Mouse (Mus musculus) testis, adult 2 months (tissue): ENCODE data around the gene Maml2. TPM values are rescaled to one million over a fixed set of nuclear protein-coding genes. Genes with fewer than 3 reads are reported as not detected.

Experiments
- H3K27ac ChIP-seq: fragments of 200-500 bp; 2 replicates; pipeline ENCODE4 v1.5.1; 2012; ENCODE audit warnings: low read depth, low read length; ENCODE audit not compliant: control insufficient read depth, insufficient read depth
- H3K27me3 ChIP-seq: fragments of 200-500 bp; 2 replicates; pipeline ENCODE4 v1.6.1; 2012; ENCODE audit warnings: mild to moderate bottlenecking, low read length, moderate library complexity; ENCODE audit not compliant: control insufficient read depth, insufficient read depth
- H3K36me3 ChIP-seq: fragments of 200-500 bp; 2 replicates; pipeline ENCODE4 v1.6.1; 2012; ENCODE audit warnings: mild to moderate bottlenecking, low read length; ENCODE audit not compliant: control insufficient read depth, insufficient read depth
- H3K4me1 ChIP-seq: fragments of 200-500 bp; 2 replicates; pipeline ENCODE4 v1.6.1; 2012; ENCODE audit warnings: low read length; ENCODE audit not compliant: control insufficient read depth, insufficient read depth
- H3K4me3 ChIP-seq: fragments of 200-500 bp; 2 replicates; pipeline ENCODE4 v1.5.1; 2012; ENCODE audit warnings: low read depth, mild to moderate bottlenecking, low read length, moderate library complexity, mixed read lengths; ENCODE audit not compliant: control insufficient read depth
- CTCF ChIP-seq: fragments of 200-500 bp; IDR thresholded peaks from 2 replicates; pipeline ENCODE4 v1.5.1; 2012; ENCODE audit warnings: low read depth, mild to moderate bottlenecking, inconsistent platforms, low read length, moderate library complexity; ENCODE audit not compliant: control insufficient read depth, insufficient read depth, insufficient replicate concordance
- POLR2A ChIP-seq: fragments of 200-500 bp; IDR thresholded peaks from 2 replicates; pipeline ENCODE4 v1.6.1; 2012; ENCODE audit warnings: low read depth, mild to moderate bottlenecking, inconsistent platforms, low read length, moderate library complexity; ENCODE audit not compliant: control insufficient read depth
- polyA plus RNA-seq: library from polyadenylated mRNA; depleted of rRNA; stranded (reverse); fragments of >200 nt; gene quantifications from 2 replicates; pipeline ENCODE4 v1.2.3, GENCODE M21; 2012

The Maml2 gene
- polyA plus RNA-seq, 1 experiment: 0.56 TPM

DNA sequence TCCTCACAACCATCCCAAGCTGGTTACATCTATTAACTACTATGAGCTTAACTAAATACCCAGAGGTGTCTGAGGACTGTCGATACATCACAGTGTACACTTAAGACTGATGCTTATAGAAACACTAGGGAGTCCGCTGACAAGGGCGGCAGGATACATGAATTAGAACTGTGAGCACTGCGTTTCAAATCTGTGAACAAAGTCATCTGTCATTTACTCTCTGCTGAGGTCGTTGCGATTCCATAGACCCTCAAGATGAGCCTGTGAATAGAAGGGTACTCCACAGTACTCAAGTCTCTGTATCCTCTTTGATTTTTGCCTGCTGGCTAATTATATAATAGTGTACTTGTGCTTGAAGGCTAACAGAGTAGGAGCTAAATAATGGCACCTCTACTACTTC lies 143.2 kb downstream of the Maml2 start:
- no peak for TF ChIP-seq CTCF
- no peak for TF ChIP-seq POLR2A
- Histone ChIP-seq H3K4me1 (no peaks in the 10 kb centered on the region), H3K27ac (no peak overlapping the region), H3K36me3 (no peaks in the 10 kb centered on the region), H3K4me3 (no peak overlapping the region), H3K27me3 (no peaks in the 10 kb centered on the region)

DNA sequence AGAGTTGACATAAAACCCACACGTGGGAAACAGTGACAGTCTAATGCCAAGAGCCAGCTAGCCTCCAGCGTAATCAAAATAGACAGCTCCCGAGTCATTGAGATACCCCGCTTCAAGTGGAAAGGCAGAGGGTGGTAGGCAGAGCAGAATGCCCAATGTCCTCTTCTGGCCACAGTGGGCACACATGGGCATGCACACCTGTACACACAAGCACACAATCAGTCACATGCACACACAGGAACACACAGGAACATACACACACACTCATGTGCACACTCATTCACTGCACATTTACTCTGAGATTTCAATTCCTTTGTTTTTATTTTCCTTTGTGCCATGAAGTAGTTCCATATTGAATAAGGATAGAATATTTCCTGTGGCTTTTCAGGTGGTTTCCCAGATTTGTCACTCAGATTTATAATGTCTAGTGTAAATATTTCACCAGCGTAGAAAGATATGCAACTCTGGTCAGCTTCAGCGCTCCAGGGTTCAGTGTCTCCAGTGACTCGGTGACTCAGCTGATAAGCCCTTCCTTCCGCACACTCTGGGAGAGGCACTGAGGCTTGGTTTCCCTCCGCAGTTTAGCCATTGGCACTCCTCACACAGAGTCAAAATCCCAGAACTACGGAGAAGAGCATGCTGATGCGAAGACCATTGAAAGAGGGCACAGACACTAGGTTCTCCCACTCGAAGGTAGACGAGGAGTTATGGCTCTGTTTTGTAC lies 144.4 kb downstream of the Maml2 start:
- no peaks in the 10 kb centered on the region for H3K36me3 ChIP-seq
- no peak overlapping the region for H3K4me3 ChIP-seq

DNA sequence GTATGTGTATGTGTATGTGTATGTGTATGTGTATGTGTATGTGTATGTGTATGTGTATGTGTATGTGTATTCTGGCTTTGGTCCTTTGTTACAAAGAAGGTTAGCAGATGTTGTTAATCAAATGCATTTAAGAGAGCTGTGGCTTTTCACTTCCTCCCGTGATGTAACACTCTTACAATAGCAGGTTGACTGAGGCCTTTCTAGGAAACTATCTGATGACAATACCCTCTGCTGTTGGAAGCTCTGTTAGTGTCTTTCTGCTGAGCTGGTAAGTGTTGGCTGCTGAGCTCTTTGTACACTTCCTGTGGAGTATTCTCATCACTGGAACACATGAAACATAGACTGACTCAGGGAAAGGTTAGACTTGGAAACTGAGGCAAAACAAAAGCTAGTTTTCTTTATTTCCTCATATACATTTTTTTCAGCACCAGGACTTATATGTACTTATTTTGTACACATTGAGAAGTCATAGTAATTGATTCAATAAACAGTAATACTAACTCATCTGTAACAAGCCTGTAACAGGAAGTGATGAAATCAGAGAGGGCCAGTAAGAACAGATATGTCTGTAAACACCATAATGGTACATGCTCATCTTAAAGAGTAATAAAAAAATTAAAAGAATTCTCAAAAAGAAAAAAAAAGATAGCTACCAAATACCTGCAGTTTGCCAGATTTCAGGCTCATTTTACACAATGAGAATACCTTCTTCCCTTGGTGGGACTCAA lies 145.9 kb downstream of the Maml2 start:
- Histone ChIP-seq H3K27ac (no peak overlapping the region), H3K36me3 (no peaks in the 10 kb centered on the region), H3K4me1 (no peaks in the 10 kb centered on the region), H3K27me3 (no peaks in the 10 kb centered on the region), H3K4me3 (no peak overlapping the region)
- TF ChIP-seq POLR2A (no peak), CTCF (no peak)

More for the DNA sequence above, 144.4 kb downstream of the Maml2 start:
- Histone ChIP-seq H3K4me1 (no peaks in the 10 kb centered on the region), H3K27me3 (no peaks in the 10 kb centered on the region), H3K27ac (no peak overlapping the region)
- TF ChIP-seq CTCF (no peak), POLR2A (no peak)

DNA sequence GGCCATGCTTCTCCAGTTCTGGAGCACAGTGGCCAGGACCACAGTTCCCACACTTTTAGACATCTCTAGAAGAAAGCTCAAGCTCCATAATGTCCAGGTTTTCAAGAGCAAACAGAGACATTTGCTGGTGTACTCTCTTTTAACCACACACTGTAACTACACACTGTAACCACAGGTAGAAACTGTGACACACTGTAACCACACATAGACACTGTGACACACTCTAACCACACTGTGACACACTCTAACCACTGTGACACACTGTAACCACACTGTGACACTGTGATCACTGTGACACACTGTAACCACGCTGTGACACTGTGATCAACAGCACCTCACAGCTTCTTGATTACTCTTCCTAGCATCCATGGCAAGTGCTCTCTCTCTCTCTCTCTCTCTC lies 148.5 kb downstream of the Maml2 start:
- TF ChIP-seq CTCF: no peak
- no peak for TF ChIP-seq POLR2A
- Histone ChIP-seq H3K27me3 (no peaks in the 10 kb centered on the region), H3K36me3 (no peaks in the 10 kb centered on the region), H3K27ac (no peak overlapping the region), H3K4me1 (no peaks in the 10 kb centered on the region), H3K4me3 (no peak overlapping the region)

DNA sequence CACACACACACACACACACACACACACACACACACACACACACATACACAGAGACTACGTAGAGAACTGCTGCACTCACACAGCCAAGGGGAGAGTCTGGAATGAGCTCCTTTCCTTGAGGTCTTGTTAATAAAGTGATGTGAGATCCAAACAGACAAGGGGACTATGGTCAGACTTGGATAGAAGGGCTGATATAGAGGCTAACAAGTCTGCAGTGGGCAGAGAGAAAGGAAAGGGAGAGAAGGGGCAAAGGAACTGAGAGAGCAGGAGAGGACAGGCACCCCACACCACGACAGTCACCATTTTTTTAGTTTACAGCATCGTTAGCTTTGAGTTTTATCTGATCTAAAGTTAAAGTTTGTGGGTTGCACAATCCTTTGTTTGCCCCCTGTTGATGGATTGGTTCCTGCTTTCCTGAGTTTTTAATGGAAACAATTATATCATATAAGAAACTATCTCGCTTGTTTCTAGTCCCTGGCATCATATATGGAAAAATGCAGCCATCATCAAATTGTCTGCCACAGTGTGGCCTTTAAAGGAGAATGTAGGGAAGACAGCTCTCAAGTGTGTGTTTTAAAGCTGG lies 149.0 kb downstream of the Maml2 start, which contains the start of gene Gm17571:
Gene Gm17571 (minus strand): TSS at position 51 of the 583 bp plus-strand sequence.
- H3K4me1 ChIP-seq: no peaks in the 10 kb centered on the region
- H3K36me3 ChIP-seq: no peaks in the 10 kb centered on the region
- no peak within 1 kb of the TSS for H3K27ac ChIP-seq
- H3K27me3 ChIP-seq: no peaks in the 10 kb centered on the region
- TF ChIP-seq POLR2A: no peak
- TF ChIP-seq CTCF: no peak
- no peak within 1 kb of the TSS for H3K4me3 ChIP-seq

DNA sequence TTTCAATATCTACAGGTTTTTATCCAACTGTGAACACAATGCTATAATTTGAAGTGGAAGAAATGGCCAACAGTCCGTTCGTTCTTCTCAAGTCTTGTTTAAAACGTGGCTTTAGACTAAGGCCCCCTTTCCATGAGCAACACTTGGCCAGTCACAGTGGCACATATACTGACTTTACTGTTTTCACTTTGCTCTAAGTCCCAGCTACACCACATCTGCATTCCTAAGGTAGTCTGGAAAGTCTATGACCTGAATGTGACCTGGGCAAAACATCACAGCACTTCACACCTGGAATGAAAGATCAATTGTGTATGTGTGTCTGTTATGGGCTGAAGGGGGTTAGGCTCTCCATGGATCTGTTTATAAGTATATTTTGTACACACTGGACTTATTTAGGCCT lies 151.0 kb downstream of the Maml2 start:
- TF ChIP-seq POLR2A (no peak), CTCF (no peak)
- Histone ChIP-seq H3K27me3 (no peaks in the 10 kb centered on the region), H3K27ac (no peak overlapping the region), H3K4me1 (no peaks in the 10 kb centered on the region), H3K36me3 (no peaks in the 10 kb centered on the region), H3K4me3 (no peak overlapping the region)

DNA sequence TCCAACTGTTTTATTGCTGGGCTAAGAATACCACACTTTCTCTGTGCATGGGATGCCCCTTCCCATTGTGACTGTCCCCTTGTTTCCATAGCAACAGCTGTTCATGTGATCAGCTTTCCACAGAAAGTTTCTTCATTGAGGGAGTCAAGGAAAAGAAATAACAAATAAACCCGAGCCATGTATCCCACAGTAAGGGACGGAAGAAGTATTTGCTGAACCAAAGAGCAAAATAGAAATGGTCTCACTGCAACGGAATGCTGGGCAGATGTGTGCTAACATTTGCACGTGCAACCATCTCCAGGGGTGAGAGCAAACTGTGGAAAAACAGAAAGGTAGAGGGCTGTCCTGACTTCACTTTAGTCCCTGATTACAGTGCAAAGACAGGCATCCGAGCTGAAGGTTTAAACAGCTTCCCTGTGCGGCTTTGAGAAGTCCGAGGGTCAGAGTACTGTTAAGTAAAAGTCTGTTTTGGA lies 156.9 kb downstream of the Maml2 start:
- no peak overlapping the region for H3K4me3 ChIP-seq
- H3K27me3 ChIP-seq: no peaks in the 10 kb centered on the region
- peak overlapping the region; percentile 37 for H3K27ac ChIP-seq
- no peaks in the 10 kb centered on the region for H3K36me3 ChIP-seq
- H3K4me1 ChIP-seq: no peaks in the 10 kb centered on the region; the same call in 1 of the 2 replicates
- TF ChIP-seq CTCF: no peak
- TF ChIP-seq POLR2A: no peak
